Mouse (Mus musculus) stomach, postnatal 0 days (tissue): ENCODE data around the gene Gm7029. TPM values are rescaled to one million over a fixed set of nuclear protein-coding genes. Genes with fewer than 3 reads are reported as not detected.
"Not testable (repeated sequence)": the region's sequence is repeated elsewhere in the genome, so short reads cannot be mapped to it uniquely, and the experiment has no call there.

Experiments
- ATAC-seq: fragments of 200-750 bp; cut with Nextera tagmentation; 2 replicates; pipeline ENCODE4 v1.8.0; 2017; ENCODE audit not compliant: low FRiP score, low TSS enrichment
- DNase-seq: peaks from one replicate; pipeline ENCODE4 v3.0.0-alpha.2; 2016; ENCODE audit warnings: low spot score
- H3K27ac ChIP-seq: fragments of 300-500 bp; sonication (generic); replicated peaks from 2 replicates; pipeline ENCODE4 v1.5.1; 2014; ENCODE audit warnings: mild to moderate bottlenecking, control low read depth
- H3K27me3 ChIP-seq: fragments of 300-500 bp; sonication (generic); 2 replicates; pipeline ENCODE4 v1.6.1; 2014; ENCODE audit warnings: low read length; ENCODE audit not compliant: control insufficient read depth, insufficient read depth
- H3K36me3 ChIP-seq: fragments of 300-500 bp; sonication (generic); 2 replicates; pipeline ENCODE4 v1.6.1; 2014; ENCODE audit warnings: low read length, mixed read lengths; ENCODE audit not compliant: control insufficient read depth, insufficient read depth
- H3K4me1 ChIP-seq: fragments of 300-500 bp; sonication (generic); replicated peaks from 2 replicates; pipeline ENCODE4 v1.6.1; 2014; ENCODE audit warnings: antibody characterized with exemption; ENCODE audit not compliant: control insufficient read depth, insufficient read depth
- H3K4me2 ChIP-seq: fragments of 300-500 bp; sonication (generic); replicated peaks from 2 replicates; pipeline ENCODE4 v1.6.1; 2014; ENCODE audit warnings: low read depth, mild to moderate bottlenecking, control low read depth, moderate library complexity
- H3K4me3 ChIP-seq: fragments of 300-500 bp; sonication (generic); 2 replicates; pipeline ENCODE4 v1.5.1; 2014; ENCODE audit warnings: low read depth, low read length, control low read depth
- H3K9ac ChIP-seq: fragments of 300-500 bp; sonication (generic); 2 replicates; pipeline ENCODE4 v1.6.1; 2014; ENCODE audit warnings: mild to moderate bottlenecking, low read length, control low read depth, mixed read lengths
- H3K9me3 ChIP-seq: fragments of 300-500 bp; sonication (generic); 2 replicates; pipeline ENCODE4 v1.6.1; 2016; ENCODE audit warnings: low read length; ENCODE audit not compliant: control insufficient read depth
- CTCF ChIP-seq: IDR thresholded peaks from 2 replicates; pipeline ENCODE4 v1.5.1; 2016; ENCODE audit warnings: antibody characterized with exemption, low read depth, mild to moderate bottlenecking, moderate library complexity
- EP300 ChIP-seq: optimal IDR thresholded peaks from 2 replicates; pipeline ENCODE3; 2016; ENCODE audit warnings: antibody characterized with exemption
- WGBS: fragments of 180-500 bp; shearing (Covaris S2); extraction: QIAGEN DNeasy Blood & Tissue Kit; methylation state at CpG from one replicate; pipeline ENCODE4 v1.1.7; 2014; 5-methylcytosine and 5-hydroxymethylcytosine counted together
- polyA plus RNA-seq: library from polyadenylated mRNA; unstranded; fragments of >200 nt; fragmentation: Nextera tagmentation; extraction: Ambion mirVana; gene quantifications from 2 replicates; pipeline ENCODE4 v1.2.1, GENCODE M21; 2015

The Gm7029 gene
- polyA plus RNA-seq, 1 experiment from 2014 or later, result not detected

DNA sequence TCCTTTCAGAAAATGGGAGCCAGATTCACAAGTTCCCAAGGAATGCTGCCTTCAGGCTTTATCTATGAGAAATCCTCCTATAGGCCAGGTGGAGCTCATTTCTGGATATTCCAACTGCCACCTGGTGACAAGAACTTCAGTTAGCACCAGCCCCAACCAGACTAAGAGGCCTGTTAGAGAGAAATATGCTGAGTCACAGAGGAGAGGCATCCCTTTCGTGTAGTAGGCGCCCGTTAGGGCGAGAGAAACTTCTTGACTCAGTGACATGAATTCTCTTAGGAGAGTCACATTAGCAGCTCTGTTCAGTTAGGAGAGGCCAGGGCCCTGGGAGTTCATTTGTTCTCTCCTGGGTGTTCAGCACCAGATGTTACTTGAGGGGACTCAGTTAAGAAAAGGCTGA, 26.0 kb downstream of the Gm7029 start:
- DNase-seq, result no peak
- Histone ChIP-seq H3K27me3 (no peaks in the 10 kb centered on the region), H3K4me2 (no peak overlapping the region), H3K9ac (no peak overlapping the region), H3K9me3 (no peaks in the 10 kb centered on the region), H3K36me3 (no peaks in the 10 kb centered on the region), H3K27ac (no peak overlapping the region), H3K4me1 (no peaks in the 10 kb centered on the region), H3K4me3 (no peak overlapping the region)
- TF ChIP-seq EP300, result no peak
- WGBS, result 71% methylated on average over 4 of the region's 4 CpGs
- ATAC-seq, result no peak

GRCm38 (mm10) chr17:33900281-33900988, 26.8 kb downstream of the Gm7029 start:
- Histone ChIP-seq H3K27me3 (no peaks in the 10 kb centered on the region), H3K4me2 (no peak overlapping the region), H3K36me3 (no peaks in the 10 kb centered on the region), H3K27ac (no peak overlapping the region), H3K4me3 (no peak overlapping the region), H3K9ac (0 out of 2 replicates have a peak overlapping the region, but pooled peaks have one; percentile 23), H3K4me1 (no peaks in the 10 kb centered on the region), H3K9me3 (no peaks in the 10 kb centered on the region)
- DNase-seq, result no peak
- no peak for ATAC-seq
- WGBS, result 61% methylated on average over 7 of the region's 7 CpGs
- TF ChIP-seq CTCF (no peak), EP300 (no peak)

GRCm38 (mm10) chr17:33900989-33901314, 27.3 kb downstream of the Gm7029 start:
- no peak for ATAC-seq
- TF ChIP-seq CTCF (no peak), EP300 (no peak)
- no peak overlapping the region for H3K9ac ChIP-seq
- H3K4me1 ChIP-seq, result no peaks in the 10 kb centered on the region
- WGBS, result 75% methylated on average over 4 of the region's 4 CpGs
- no peak overlapping the region for H3K4me2 ChIP-seq
- no peak overlapping the region for H3K4me3 ChIP-seq
- no peak for DNase-seq
- H3K9me3 ChIP-seq, result no peaks in the 10 kb centered on the region
- H3K27me3 ChIP-seq, result no peaks in the 10 kb centered on the region
- no peaks in the 10 kb centered on the region for H3K36me3 ChIP-seq
- no peak overlapping the region for H3K27ac ChIP-seq

DNA sequence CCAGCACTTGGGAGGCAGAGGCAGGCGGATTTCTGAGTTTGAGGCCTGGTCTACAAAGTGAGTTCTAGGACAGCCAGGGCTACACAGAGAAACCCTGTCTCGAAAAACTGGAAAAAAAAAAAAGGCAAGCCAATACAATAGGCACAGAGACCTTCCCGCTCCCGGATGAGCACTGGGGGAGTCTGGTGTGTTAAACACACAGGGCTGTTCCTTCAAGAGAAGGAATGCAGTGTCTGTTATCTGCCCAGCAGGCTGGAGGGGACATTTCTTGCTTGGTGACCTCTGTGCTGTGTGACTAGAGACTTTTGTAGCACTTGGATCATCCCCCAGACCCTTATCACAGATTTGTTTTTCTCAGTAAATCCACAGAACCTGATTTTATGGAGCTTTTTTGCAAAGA, 28.0 kb downstream of the Gm7029 start:
- Histone ChIP-seq H3K4me2 (no peak overlapping the region), H3K36me3 (no peaks in the 10 kb centered on the region), H3K9me3 (no peaks in the 10 kb centered on the region), H3K4me3 (no peak overlapping the region), H3K4me1 (no peaks in the 10 kb centered on the region), H3K27me3 (no peaks in the 10 kb centered on the region), H3K9ac (no peak overlapping the region), H3K27ac (no peak overlapping the region)
- WGBS, result 75% methylated on average over 4 of the region's 4 CpGs
- TF ChIP-seq CTCF, result no peak
- no peak for TF ChIP-seq EP300
- no peak for DNase-seq
- no peak for ATAC-seq

DNA sequence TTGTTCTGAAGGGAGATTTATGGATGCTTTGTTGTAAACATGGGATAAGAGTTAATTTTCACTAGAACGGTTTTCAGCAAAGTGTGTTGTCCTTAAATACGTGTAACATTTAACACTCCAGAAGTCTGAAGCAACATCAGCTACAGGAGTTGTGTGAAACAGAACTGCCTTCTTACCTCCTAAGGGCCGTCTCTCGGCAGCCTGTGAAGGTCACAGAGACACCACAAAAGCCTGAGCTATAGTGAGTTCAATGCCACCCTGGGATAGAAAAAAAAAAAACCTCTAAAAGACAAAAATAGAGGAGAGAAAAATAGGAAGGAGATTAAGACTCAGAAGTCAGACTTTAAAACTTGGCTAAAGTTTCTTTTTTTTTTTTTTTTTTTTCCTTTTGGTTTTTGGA, 28.4 kb downstream of the Gm7029 start:
- WGBS, result 53% methylated on average over 4 of the region's 4 CpGs

DNA sequence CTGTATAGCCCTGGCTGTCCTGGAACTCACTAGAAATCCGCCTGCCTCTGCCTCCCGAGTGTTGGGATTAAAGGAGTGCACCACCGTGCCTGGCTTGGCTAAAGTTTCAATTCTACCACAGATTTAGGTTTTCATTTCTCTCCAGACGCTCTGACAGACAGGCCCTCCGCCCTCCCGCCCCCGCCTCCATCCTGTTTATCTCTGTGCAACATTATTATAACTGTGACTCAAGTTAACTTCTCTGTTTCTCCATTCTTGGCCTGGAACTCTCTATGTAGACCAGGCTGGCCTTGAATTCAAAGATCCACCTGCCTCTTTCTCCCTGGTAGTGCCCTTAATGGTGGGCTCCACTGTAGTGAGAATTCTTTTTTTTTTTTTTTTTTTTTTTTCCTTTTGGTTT, 28.9 kb downstream of the Gm7029 start:
- Histone ChIP-seq H3K4me1 (no peaks in the 10 kb centered on the region), H3K9ac (no peak overlapping the region), H3K27me3 (no peaks in the 10 kb centered on the region), H3K27ac (no peak overlapping the region), H3K4me3 (no peak overlapping the region), H3K36me3 (no peaks in the 10 kb centered on the region), H3K4me2 (no peak overlapping the region), H3K9me3 (no peaks in the 10 kb centered on the region)
- TF ChIP-seq CTCF (no peak), EP300 (no peak)
- 67% methylated on average over 7 of the region's 7 CpGs for WGBS
- ATAC-seq, result no peak
- no peak for DNase-seq

More for the DNA sequence above, 28.4 kb downstream of the Gm7029 start:
- no peaks in the 10 kb centered on the region for H3K9me3 ChIP-seq
- no peak for DNase-seq
- no peak for TF ChIP-seq CTCF
- H3K4me2 ChIP-seq, result no peak overlapping the region
- no peak overlapping the region for H3K9ac ChIP-seq
- no peak for ATAC-seq
- no peak overlapping the region for H3K4me3 ChIP-seq
- no peaks in the 10 kb centered on the region for H3K36me3 ChIP-seq
- no peak overlapping the region for H3K27ac ChIP-seq
- H3K4me1 ChIP-seq, result no peaks in the 10 kb centered on the region
- no peaks in the 10 kb centered on the region for H3K27me3 ChIP-seq

DNA sequence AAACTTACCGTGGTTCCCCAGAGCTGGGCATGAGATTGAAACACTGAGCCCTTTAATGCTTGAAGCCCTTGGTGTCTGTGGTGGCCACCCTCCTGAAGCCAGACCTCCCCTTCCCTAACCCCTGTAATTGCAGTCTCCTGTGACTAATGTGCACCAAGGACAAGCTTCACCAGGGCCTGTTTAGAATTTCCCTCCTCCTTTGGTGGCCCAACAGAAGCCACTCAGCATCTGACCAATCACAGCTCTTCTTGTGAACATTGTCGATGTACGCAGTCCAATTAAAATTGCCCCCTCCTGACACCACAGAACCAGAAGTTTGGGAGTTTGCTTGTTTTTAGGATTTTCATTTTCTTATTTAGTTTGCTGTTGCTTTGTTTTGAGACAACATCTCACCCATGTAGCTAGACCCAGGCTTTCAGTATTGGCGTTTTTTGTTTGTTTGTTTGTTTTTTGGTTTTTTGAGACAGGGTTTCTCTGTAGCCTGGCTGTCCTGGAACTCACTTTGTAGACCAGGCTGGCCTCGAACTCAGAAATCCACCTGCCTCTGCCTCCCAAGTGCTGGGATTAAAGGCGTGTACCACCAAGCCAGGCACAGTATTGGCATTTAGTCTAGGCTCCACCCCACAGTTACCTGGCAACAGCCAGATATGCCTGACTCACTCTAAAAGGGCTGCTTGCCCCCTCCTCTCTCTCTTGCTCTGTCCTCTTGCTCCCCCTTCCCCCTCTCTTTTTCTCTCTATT, 30.4 kb downstream of the Gm7029 start:
- not testable (repeated sequence) for ATAC-seq, DNase-seq, H3K27ac ChIP-seq, H3K9me3 ChIP-seq, H3K4me2 ChIP-seq, H3K27me3 ChIP-seq, H3K36me3 ChIP-seq, H3K9ac ChIP-seq, H3K4me1 ChIP-seq, H3K4me3 ChIP-seq
- WGBS, result 70% methylated on average over 6 of the region's 6 CpGs

DNA sequence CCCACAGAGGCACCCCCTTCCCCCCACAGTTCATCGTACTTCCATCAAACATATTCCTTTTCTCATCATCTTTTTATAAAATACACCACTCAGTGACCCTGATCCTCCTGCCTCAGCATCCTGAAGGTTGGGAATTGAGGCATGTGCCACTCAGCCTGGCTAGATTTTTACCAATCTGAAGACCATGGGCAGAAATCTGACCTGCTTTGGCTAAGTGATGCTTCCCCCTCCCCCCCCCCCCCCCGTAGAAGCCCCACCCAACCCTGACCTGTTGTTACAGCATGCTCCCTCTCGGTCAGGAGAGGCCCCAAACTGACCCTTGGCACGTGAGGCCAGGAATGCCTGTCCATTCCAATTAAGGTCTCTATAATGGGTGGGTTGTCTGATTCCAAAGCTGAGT, 31.2 kb downstream of the Gm7029 start, which contains the start of gene Platr17:
Gene Platr17, plus strand, starts transcription at position 301 of the 400 bp plus-strand sequence.
- H3K4me3 ChIP-seq, ATAC-seq, H3K4me1 ChIP-seq, H3K9ac ChIP-seq, H3K27me3 ChIP-seq, H3K36me3 ChIP-seq, H3K4me2 ChIP-seq, DNase-seq, H3K9me3 ChIP-seq, H3K27ac ChIP-seq: not testable (repeated sequence)
- 30% methylated on average over 3 of the region's 4 CpGs for WGBS
